Mouse (Mus musculus): ENCODE data around the gene Nck2. TPM values are rescaled to one million over a fixed set of nuclear protein-coding genes. Genes with fewer than 3 reads are reported as not detected.

The Nck2 gene
- polyA plus RNA-seq, 1 experiment: 19.1 TPM

- no peak overlapping the region for H3K4me3 ChIP-seq (ENCODE audit: insufficient read depth, low read depth, low read length)
- peak; percentile 78 for DNase-seq
- no peaks in the 10 kb centered on the region for H3K27me3 ChIP-seq (replicated peaks; ENCODE audit: control insufficient read depth, insufficient read depth, low read length)
- TF ChIP-seq POLR2A (IDR thresholded peaks at IDR 0.05; ENCODE audit: low read depth, low read length) (no peak), CTCF (conservative IDR thresholded peaks at IDR 0.05; ENCODE audit: insufficient read depth, insufficient read length, low read depth, low read length) (no peak)
- H3K4me1 ChIP-seq (ENCODE audit: control insufficient read depth, insufficient read depth, low read length): peaks cover 6% of the 10 kb centered on the region; the same call in 1 of the 2 replicates
- WGBS: 71% methylated on average over 8 of the region's 8 CpGs
- no peaks in the 10 kb centered on the region for H3K36me3 ChIP-seq (ENCODE audit: control insufficient read depth, insufficient read depth, low read length)
- no peak overlapping the region; the same call in 1 of the 2 replicates for H3K27ac ChIP-seq (ENCODE audit: insufficient read depth, low read depth, low read length)
These were observed 47.3 kb downstream of the Nck2 start for GRCm38 (mm10) chr1:43491506-43492269.

GRCm38 (mm10) chr1:43492803-43493437 is 48.5 kb downstream of the Nck2 start:
- TF ChIP-seq POLR2A (IDR thresholded peaks at IDR 0.05; ENCODE audit: low read depth, low read length) (no peak), CTCF (conservative IDR thresholded peaks at IDR 0.05; ENCODE audit: insufficient read depth, insufficient read length, low read depth, low read length) (no peak)
- no peak for DNase-seq
- Histone ChIP-seq H3K36me3 (ENCODE audit: control insufficient read depth, insufficient read depth, low read length) (no peaks in the 10 kb centered on the region), H3K27ac (ENCODE audit: insufficient read depth, low read depth, low read length) (no peak overlapping the region), H3K4me1 (ENCODE audit: control insufficient read depth, insufficient read depth, low read length) (peaks cover 6% of the 10 kb centered on the region; the same call in 1 of the 2 replicates), H3K27me3 (replicated peaks; ENCODE audit: control insufficient read depth, insufficient read depth, low read length) (no peaks in the 10 kb centered on the region), H3K4me3 (ENCODE audit: insufficient read depth, low read depth, low read length) (no peak overlapping the region)
- WGBS: 91% methylated on average over 3 of the region's 3 CpGs

- TF ChIP-seq CTCF (conservative IDR thresholded peaks at IDR 0.05; ENCODE audit: insufficient read depth, insufficient read length, low read depth, low read length): no peak
- TF ChIP-seq POLR2A (IDR thresholded peaks at IDR 0.05; ENCODE audit: low read depth, low read length): no peak
- no peak overlapping the region for H3K27ac ChIP-seq (ENCODE audit: insufficient read depth, low read depth, low read length)
- no peaks in the 10 kb centered on the region for H3K27me3 ChIP-seq (replicated peaks; ENCODE audit: control insufficient read depth, insufficient read depth, low read length)
- no peak for DNase-seq
- H3K4me3 ChIP-seq (ENCODE audit: insufficient read depth, low read depth, low read length): no peak overlapping the region
- no peaks in the 10 kb centered on the region for H3K36me3 ChIP-seq (ENCODE audit: control insufficient read depth, insufficient read depth, low read length)
- 72% methylated on average over 4 of the region's 4 CpGs for WGBS
- peaks cover 7% of the 10 kb centered on the region; the same call in 1 of the 2 replicates for H3K4me1 ChIP-seq (ENCODE audit: control insufficient read depth, insufficient read depth, low read length)
These were observed 51.7 kb downstream of the Nck2 start for GRCm38 (mm10) chr1:43496051-43496450.

- Histone ChIP-seq H3K27me3 (replicated peaks; ENCODE audit: control insufficient read depth, insufficient read depth, low read length) (no peaks in the 10 kb centered on the region), H3K4me3 (ENCODE audit: insufficient read depth, low read depth, low read length) (no peak overlapping the region), H3K36me3 (ENCODE audit: control insufficient read depth, insufficient read depth, low read length) (no peaks in the 10 kb centered on the region), H3K4me1 (ENCODE audit: control insufficient read depth, insufficient read depth, low read length) (peaks cover 12% of the 10 kb centered on the region; the same call in 1 of the 2 replicates), H3K27ac (ENCODE audit: insufficient read depth, low read depth, low read length) (no peak overlapping the region)
- DNase-seq: no peak
- TF ChIP-seq CTCF (conservative IDR thresholded peaks at IDR 0.05; ENCODE audit: insufficient read depth, insufficient read length, low read depth, low read length) (no peak), POLR2A (IDR thresholded peaks at IDR 0.05; ENCODE audit: low read depth, low read length) (no peak)
- WGBS: 94% methylated on average over 3 of the region's 3 CpGs
These were observed 52.6 kb downstream of the Nck2 start for GRCm38 (mm10) chr1:43496993-43497392.

GRCm38 (mm10) chr1:43497951-43498350 is 53.6 kb downstream of the Nck2 start:
- 71% methylated on average over 6 of the region's 6 CpGs for WGBS

GRCm38 (mm10) chr1:43500121-43500520 is 55.7 kb downstream of the Nck2 start:
- no peak for DNase-seq
- no peaks in the 10 kb centered on the region for H3K27me3 ChIP-seq (replicated peaks; ENCODE audit: control insufficient read depth, insufficient read depth, low read length)
- no peaks in the 10 kb centered on the region for H3K36me3 ChIP-seq (ENCODE audit: control insufficient read depth, insufficient read depth, low read length)
- peaks cover 24% of the 10 kb centered on the region for H3K4me1 ChIP-seq (ENCODE audit: control insufficient read depth, insufficient read depth, low read length)
- WGBS: 69% methylated on average over 5 of the region's 5 CpGs
- no peak overlapping the region for H3K4me3 ChIP-seq (ENCODE audit: insufficient read depth, low read depth, low read length)
- TF ChIP-seq POLR2A (IDR thresholded peaks at IDR 0.05; ENCODE audit: low read depth, low read length) (no peak), CTCF (conservative IDR thresholded peaks at IDR 0.05; ENCODE audit: insufficient read depth, insufficient read length, low read depth, low read length) (no peak)
- no peak overlapping the region for H3K27ac ChIP-seq (ENCODE audit: insufficient read depth, low read depth, low read length)

More at GRCm38 (mm10) chr1:43497951-43498350, 53.6 kb downstream of the Nck2 start:
- Histone ChIP-seq H3K36me3 (ENCODE audit: control insufficient read depth, insufficient read depth, low read length) (no peaks in the 10 kb centered on the region), H3K27me3 (replicated peaks; ENCODE audit: control insufficient read depth, insufficient read depth, low read length) (no peaks in the 10 kb centered on the region), H3K4me1 (ENCODE audit: control insufficient read depth, insufficient read depth, low read length) (peaks cover 17% of the 10 kb centered on the region), H3K4me3 (ENCODE audit: insufficient read depth, low read depth, low read length) (no peak overlapping the region), H3K27ac (ENCODE audit: insufficient read depth, low read depth, low read length) (no peak overlapping the region)
- DNase-seq: no peak
- TF ChIP-seq CTCF (conservative IDR thresholded peaks at IDR 0.05; ENCODE audit: insufficient read depth, insufficient read length, low read depth, low read length): no peak
- TF ChIP-seq POLR2A (IDR thresholded peaks at IDR 0.05; ENCODE audit: low read depth, low read length): no peak

Data from kidney, adult 2 months (tissue).